Mouse (Mus musculus): Measurements from ENCODE around the gene Adgrg3. TPM values are rescaled to one million over a fixed set of nuclear protein-coding genes. Genes with fewer than 3 reads are reported as not detected.

The Adgrg3 gene
- polyA plus RNA-seq, 1 experiment = 19.4 TPM

DNA sequence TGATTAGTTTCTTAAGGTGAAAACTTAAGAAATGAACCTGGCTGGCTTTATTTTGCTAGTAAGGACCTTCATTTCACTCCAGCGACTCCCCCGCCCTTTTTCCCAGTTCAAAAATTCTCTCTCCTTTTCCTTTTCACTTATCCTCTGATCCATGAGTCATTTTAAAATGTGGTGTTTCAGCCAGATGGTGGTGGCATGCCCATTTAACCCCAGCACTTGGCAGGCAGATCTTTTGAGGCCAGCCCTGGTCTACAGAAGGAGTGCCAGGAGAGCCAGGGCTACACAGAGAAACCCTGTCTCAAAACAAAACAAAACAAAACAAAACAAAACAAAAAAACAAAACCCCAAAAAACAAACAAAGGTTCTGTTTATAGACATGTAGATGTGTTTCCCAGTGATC lies 47.0 kb downstream of the Adgrg3 start:
- H3ac ChIP-seq (ENCODE audit: control insufficient read depth, insufficient read length, low read depth) = no peak overlapping the region
- no peak for TF ChIP-seq CTCF (IDR thresholded peaks at IDR 0.05; ENCODE audit: control insufficient read depth, insufficient read depth, insufficient read length)
- TF ChIP-seq MYOG (IDR thresholded peaks at IDR 0.05; ENCODE audit: control insufficient read depth, extremely low read depth, insufficient read length) = no peak
- TF ChIP-seq CEBPB (IDR thresholded peaks at IDR 0.05; ENCODE audit: low read depth) = no peak
- TF ChIP-seq MYOD1 (IDR thresholded peaks at IDR 0.05; ENCODE audit: control insufficient read depth, insufficient read length, low read depth) = no peak
- TF ChIP-seq FOSL1 (IDR thresholded peaks at IDR 0.05; ENCODE audit: insufficient read depth, low read length, poor library complexity, severe bottlenecking) = no peak
- TF ChIP-seq MAX (IDR thresholded peaks at IDR 0.05) = no peak
- TF ChIP-seq USF1 (IDR thresholded peaks at IDR 0.05; ENCODE audit: low read depth) = no peak
- H3K79me2 ChIP-seq (ENCODE audit: control insufficient read depth, insufficient read depth) = no peaks in the 10 kb centered on the region
- no peaks in the 10 kb centered on the region for H3K36me3 ChIP-seq (ENCODE audit: control insufficient read depth, insufficient read depth)
- no peaks in the 10 kb centered on the region for H3K27me3 ChIP-seq (ENCODE audit: control insufficient read depth, insufficient read depth, insufficient read length)
- H3K79me3 ChIP-seq (ENCODE audit: low read depth) = no peaks in the 10 kb centered on the region
- no peak overlapping the region for H3K4me3 ChIP-seq (ENCODE audit: insufficient read depth, poor library complexity, severe bottlenecking)

- TF ChIP-seq MYOD1 (IDR thresholded peaks at IDR 0.05; ENCODE audit: control insufficient read depth, insufficient read length, low read depth) (no peak), USF1 (IDR thresholded peaks at IDR 0.05; ENCODE audit: low read depth) (no peak), FOSL1 (IDR thresholded peaks at IDR 0.05; ENCODE audit: insufficient read depth, low read length, poor library complexity, severe bottlenecking) (no peak), CTCF (IDR thresholded peaks at IDR 0.05; ENCODE audit: control insufficient read depth, insufficient read depth, insufficient read length) (no peak), MAX (IDR thresholded peaks at IDR 0.05) (no peak), MYOG (IDR thresholded peaks at IDR 0.05; ENCODE audit: control insufficient read depth, extremely low read depth, insufficient read length) (no peak), CEBPB (IDR thresholded peaks at IDR 0.05; ENCODE audit: low read depth) (no peak)
- no peaks in the 10 kb centered on the region for H3K36me3 ChIP-seq (ENCODE audit: control insufficient read depth, insufficient read depth)
- no peak overlapping the region for H3K4me3 ChIP-seq (ENCODE audit: insufficient read depth, poor library complexity, severe bottlenecking)
- no peak overlapping the region for H3ac ChIP-seq (ENCODE audit: control insufficient read depth, insufficient read length, low read depth)
- H3K79me3 ChIP-seq (ENCODE audit: low read depth) = no peaks in the 10 kb centered on the region
- H3K79me2 ChIP-seq (ENCODE audit: control insufficient read depth, insufficient read depth) = no peaks in the 10 kb centered on the region
- no peaks in the 10 kb centered on the region for H3K27me3 ChIP-seq (ENCODE audit: control insufficient read depth, insufficient read depth, insufficient read length)
Measured at GRCm38 (mm10) chr8:95067582-95067981, 50.1 kb downstream of the Adgrg3 start.

- Histone ChIP-seq H3K79me3 (ENCODE audit: low read depth) (no peaks in the 10 kb centered on the region), H3K27me3 (ENCODE audit: control insufficient read depth, insufficient read depth, insufficient read length) (peaks cover 4% of the 10 kb centered on the region), H3K4me3 (ENCODE audit: insufficient read depth, poor library complexity, severe bottlenecking) (no peak overlapping the region), H3ac (ENCODE audit: control insufficient read depth, insufficient read length, low read depth) (no peak overlapping the region), H3K36me3 (ENCODE audit: control insufficient read depth, insufficient read depth) (no peaks in the 10 kb centered on the region), H3K79me2 (ENCODE audit: control insufficient read depth, insufficient read depth) (no peaks in the 10 kb centered on the region)
- no peak for TF ChIP-seq FOSL1 (IDR thresholded peaks at IDR 0.05; ENCODE audit: insufficient read depth, low read length, poor library complexity, severe bottlenecking)
- TF ChIP-seq CEBPB (IDR thresholded peaks at IDR 0.05; ENCODE audit: low read depth) = no peak
- no peak for TF ChIP-seq MAX (IDR thresholded peaks at IDR 0.05)
- TF ChIP-seq MYOG (IDR thresholded peaks at IDR 0.05; ENCODE audit: control insufficient read depth, extremely low read depth, insufficient read length) = no peak
- no peak for TF ChIP-seq USF1 (IDR thresholded peaks at IDR 0.05; ENCODE audit: low read depth)
- TF ChIP-seq MYOD1 (IDR thresholded peaks at IDR 0.05; ENCODE audit: control insufficient read depth, insufficient read length, low read depth) = no peak
- no peak for TF ChIP-seq CTCF (IDR thresholded peaks at IDR 0.05; ENCODE audit: control insufficient read depth, insufficient read depth, insufficient read length)
Measured at GRCm38 (mm10) chr8:95075504-95075903, 58.0 kb downstream of the Adgrg3 start.

DNA sequence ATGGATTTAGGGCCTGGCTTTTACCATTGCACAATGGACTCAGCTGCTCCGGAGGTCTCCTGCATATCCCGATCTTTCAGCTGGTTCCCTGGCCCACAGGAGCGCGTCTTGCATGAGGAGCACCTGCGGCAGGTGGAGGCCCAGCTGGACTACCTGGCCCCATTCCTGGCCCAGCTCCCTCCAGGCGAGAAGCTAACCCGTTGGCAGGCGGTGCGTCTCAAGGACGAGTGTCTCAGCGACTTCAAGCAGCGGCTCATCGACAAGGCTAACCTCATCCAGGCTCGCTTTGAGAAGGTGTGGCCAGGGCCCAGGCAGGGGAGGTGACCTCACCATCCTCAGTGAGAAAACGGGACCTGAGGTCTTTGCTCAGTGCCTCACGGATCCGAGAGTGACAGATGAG lies 58.7 kb downstream of the Adgrg3 start:
- no peak for TF ChIP-seq FOSL1 (IDR thresholded peaks at IDR 0.05; ENCODE audit: insufficient read depth, low read length, poor library complexity, severe bottlenecking)
- TF ChIP-seq MYOG (IDR thresholded peaks at IDR 0.05; ENCODE audit: control insufficient read depth, extremely low read depth, insufficient read length) = no peak
- no peak for TF ChIP-seq MAX (IDR thresholded peaks at IDR 0.05)
- no peak for TF ChIP-seq CEBPB (IDR thresholded peaks at IDR 0.05; ENCODE audit: low read depth)
- no peak for TF ChIP-seq CTCF (IDR thresholded peaks at IDR 0.05; ENCODE audit: control insufficient read depth, insufficient read depth, insufficient read length)
- no peak for TF ChIP-seq MYOD1 (IDR thresholded peaks at IDR 0.05; ENCODE audit: control insufficient read depth, insufficient read length, low read depth)
- no peak for TF ChIP-seq USF1 (IDR thresholded peaks at IDR 0.05; ENCODE audit: low read depth)
- H3K79me3 ChIP-seq (ENCODE audit: low read depth) = no peaks in the 10 kb centered on the region
- H3K36me3 ChIP-seq (ENCODE audit: control insufficient read depth, insufficient read depth) = no peaks in the 10 kb centered on the region
- H3K79me2 ChIP-seq (ENCODE audit: control insufficient read depth, insufficient read depth) = no peaks in the 10 kb centered on the region
- no peak overlapping the region for H3K4me3 ChIP-seq (ENCODE audit: insufficient read depth, poor library complexity, severe bottlenecking)
- peaks cover 4% of the 10 kb centered on the region for H3K27me3 ChIP-seq (ENCODE audit: control insufficient read depth, insufficient read depth, insufficient read length)
- H3ac ChIP-seq (ENCODE audit: control insufficient read depth, insufficient read length, low read depth) = no peak overlapping the region

DNA sequence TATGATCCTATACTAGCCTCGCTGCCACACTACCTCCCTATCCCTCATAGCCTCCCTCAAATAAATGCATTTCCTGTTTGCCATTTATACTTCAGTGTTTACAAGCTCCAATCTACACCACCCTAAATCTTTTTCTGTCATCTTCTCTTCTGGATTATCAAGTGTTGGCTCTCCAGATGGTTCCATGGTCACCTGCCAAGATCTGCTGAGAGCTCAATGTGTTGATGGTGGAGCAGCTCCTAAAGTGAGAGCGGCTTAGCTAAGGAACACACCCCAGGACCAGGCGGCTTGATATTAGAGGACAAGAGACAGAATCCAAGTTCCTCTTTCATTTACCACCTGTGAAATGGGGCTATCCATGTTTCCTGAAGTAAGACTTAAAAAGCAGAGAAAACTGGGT lies 60.6 kb downstream of the Adgrg3 start:
- Histone ChIP-seq H3K36me3 (ENCODE audit: control insufficient read depth, insufficient read depth) (peaks cover 3% of the 10 kb centered on the region), H3K27me3 (ENCODE audit: control insufficient read depth, insufficient read depth, insufficient read length) (peaks cover 4% of the 10 kb centered on the region), H3K79me2 (ENCODE audit: control insufficient read depth, insufficient read depth) (peaks cover 13% of the 10 kb centered on the region), H3K79me3 (ENCODE audit: low read depth) (no peaks in the 10 kb centered on the region), H3K4me3 (ENCODE audit: insufficient read depth, poor library complexity, severe bottlenecking) (no peak overlapping the region), H3ac (ENCODE audit: control insufficient read depth, insufficient read length, low read depth) (no peak overlapping the region)
- TF ChIP-seq MYOD1 (IDR thresholded peaks at IDR 0.05; ENCODE audit: control insufficient read depth, insufficient read length, low read depth) = no peak
- no peak for TF ChIP-seq MYOG (IDR thresholded peaks at IDR 0.05; ENCODE audit: control insufficient read depth, extremely low read depth, insufficient read length)
- TF ChIP-seq CEBPB (IDR thresholded peaks at IDR 0.05; ENCODE audit: low read depth) = no peak
- TF ChIP-seq USF1 (IDR thresholded peaks at IDR 0.05; ENCODE audit: low read depth) = no peak
- no peak for TF ChIP-seq CTCF (IDR thresholded peaks at IDR 0.05; ENCODE audit: control insufficient read depth, insufficient read depth, insufficient read length)
- TF ChIP-seq FOSL1 (IDR thresholded peaks at IDR 0.05; ENCODE audit: insufficient read depth, low read length, poor library complexity, severe bottlenecking) = no peak

GRCm38 (mm10) chr8:95079305-95079704 lies 61.8 kb downstream of the Adgrg3 start:
- Histone ChIP-seq H3K79me3 (ENCODE audit: low read depth) (no peaks in the 10 kb centered on the region), H3ac (ENCODE audit: control insufficient read depth, insufficient read length, low read depth) (no peak overlapping the region), H3K36me3 (ENCODE audit: control insufficient read depth, insufficient read depth) (peaks cover 3% of the 10 kb centered on the region), H3K27me3 (ENCODE audit: control insufficient read depth, insufficient read depth, insufficient read length) (peaks cover under 1% of the 10 kb centered on the region), H3K4me3 (ENCODE audit: insufficient read depth, poor library complexity, severe bottlenecking) (no peak overlapping the region), H3K79me2 (ENCODE audit: control insufficient read depth, insufficient read depth) (peaks cover 13% of the 10 kb centered on the region)
- TF ChIP-seq USF1 (IDR thresholded peaks at IDR 0.05; ENCODE audit: low read depth) = no peak
- no peak for TF ChIP-seq CTCF (IDR thresholded peaks at IDR 0.05; ENCODE audit: control insufficient read depth, insufficient read depth, insufficient read length)
- TF ChIP-seq FOSL1 (IDR thresholded peaks at IDR 0.05; ENCODE audit: insufficient read depth, low read length, poor library complexity, severe bottlenecking) = no peak
- no peak for TF ChIP-seq MYOD1 (IDR thresholded peaks at IDR 0.05; ENCODE audit: control insufficient read depth, insufficient read length, low read depth)
- no peak for TF ChIP-seq MYOG (IDR thresholded peaks at IDR 0.05; ENCODE audit: control insufficient read depth, extremely low read depth, insufficient read length)
- no peak for TF ChIP-seq CEBPB (IDR thresholded peaks at IDR 0.05; ENCODE audit: low read depth)
- no peak for TF ChIP-seq MAX (IDR thresholded peaks at IDR 0.05)
